Mouse (Mus musculus): ENCODE measurements around the gene Pikfyve. TPM values are rescaled to one million over a fixed set of nuclear protein-coding genes. Genes with fewer than 3 reads are reported as not detected.

Pikfyve gene
- 18.8 and 22.4 TPM in 2 replicates for polyA plus RNA-seq (2014; fragmentation: Nextera tagmentation; extraction: Ambion mirVana)

GRCm38 (mm10) chr1:65186287-65187073, at the start of gene Pikfyve, which contains the start of gene Idh1:
Gene Pikfyve, plus strand, starts transcription at chr1:65186683.
Gene Idh1, minus strand, starts transcription at chr1:65186500.
- Histone ChIP-seq H3K27me3 (ENCODE audit: control insufficient read depth, insufficient read depth, low read length) (no peaks in the 10 kb centered on the region), H3K4me3 (replicated peaks; ENCODE audit: low read depth, low read length) (peak within 1 kb of the TSS; percentile 84), H3K4me2 (ENCODE audit: low read length) (peak within 1 kb of the TSS; percentile 66), H3K4me1 (ENCODE audit: control insufficient read depth, insufficient read depth, low read length) (peaks cover 14% of the 10 kb centered on the region; the same call in 1 of the 2 replicates), H3K27ac (replicated peaks; ENCODE audit: low read depth, low read length) (peak within 1 kb of the TSS; percentile 84), H3K9me3 (ENCODE audit: control insufficient read depth, low read length) (no peaks in the 10 kb centered on the region), H3K36me3 (ENCODE audit: control insufficient read depth, insufficient read depth, low read length) (peaks cover 4% of the 10 kb centered on the region; the same call in 1 of the 2 replicates), H3K9ac (replicated peaks; ENCODE audit: low read length) (peak within 1 kb of the TSS; percentile 86)
- DNase-seq: peak; percentile 99
- ATAC-seq (ENCODE audit: low FRiP score, low TSS enrichment): peak; percentile 100
- WGBS: under 1% methylated on average over 71 of the region's 71 CpGs

DNA sequence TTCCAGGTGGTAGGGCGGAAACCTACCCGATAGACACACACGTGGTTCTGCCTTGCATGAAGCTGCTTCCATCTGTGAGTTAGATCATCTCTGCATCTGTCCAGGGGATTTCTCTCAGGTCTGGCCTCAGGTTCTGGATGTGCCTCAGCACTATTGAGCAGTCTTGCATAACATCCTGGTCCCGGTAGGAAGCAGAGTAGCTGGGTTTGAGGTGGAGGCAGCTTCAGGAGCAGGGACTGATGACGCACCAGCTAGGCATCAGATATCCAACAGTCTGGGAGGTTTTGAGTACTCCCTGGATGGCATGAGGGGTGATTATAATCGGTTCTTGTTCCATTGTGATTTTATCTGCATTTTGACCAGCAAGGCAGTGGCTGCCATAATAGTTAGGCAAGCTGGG, 48.9 kb upstream of the Pikfyve start:
- WGBS: 85% methylated on average over 6 of the region's 6 CpGs
- Histone ChIP-seq H3K9ac (replicated peaks; ENCODE audit: low read length) (no peak overlapping the region), H3K27me3 (ENCODE audit: control insufficient read depth, insufficient read depth, low read length) (no peaks in the 10 kb centered on the region), H3K4me1 (ENCODE audit: control insufficient read depth, insufficient read depth, low read length) (no peaks in the 10 kb centered on the region), H3K4me2 (ENCODE audit: low read length) (no peak overlapping the region), H3K4me3 (replicated peaks; ENCODE audit: low read depth, low read length) (no peak overlapping the region), H3K36me3 (ENCODE audit: control insufficient read depth, insufficient read depth, low read length) (no peaks in the 10 kb centered on the region), H3K9me3 (ENCODE audit: control insufficient read depth, low read length) (no peaks in the 10 kb centered on the region), H3K27ac (replicated peaks; ENCODE audit: low read depth, low read length) (no peak overlapping the region)
- no peak for DNase-seq
- no peak for ATAC-seq (ENCODE audit: low FRiP score, low TSS enrichment)

DNA sequence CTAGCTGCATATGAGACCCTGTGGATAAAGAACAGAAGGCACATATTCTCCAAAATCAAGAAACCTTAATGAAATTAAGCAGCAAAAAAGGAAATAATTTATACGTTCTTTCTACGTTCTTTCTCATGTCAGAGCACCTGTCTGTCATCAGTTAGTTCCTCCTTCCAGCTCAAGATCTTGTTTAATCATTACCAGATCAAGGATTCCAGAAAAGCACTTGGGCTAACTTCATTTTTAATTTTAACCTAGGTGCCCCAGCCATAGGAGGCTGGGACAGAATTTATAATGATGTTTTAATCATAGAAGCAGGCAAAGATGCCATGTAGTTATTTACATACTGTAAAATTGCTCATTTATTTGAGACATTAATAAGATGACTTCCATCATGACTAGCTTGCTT, 41.7 kb upstream of the Pikfyve start:
- Histone ChIP-seq H3K9me3 (ENCODE audit: control insufficient read depth, low read length) (no peaks in the 10 kb centered on the region), H3K4me1 (ENCODE audit: control insufficient read depth, insufficient read depth, low read length) (no peaks in the 10 kb centered on the region), H3K27ac (replicated peaks; ENCODE audit: low read depth, low read length) (no peak overlapping the region), H3K27me3 (ENCODE audit: control insufficient read depth, insufficient read depth, low read length) (no peaks in the 10 kb centered on the region), H3K4me3 (replicated peaks; ENCODE audit: low read depth, low read length) (no peak overlapping the region), H3K36me3 (ENCODE audit: control insufficient read depth, insufficient read depth, low read length) (no peaks in the 10 kb centered on the region), H3K4me2 (ENCODE audit: low read length) (no peak overlapping the region), H3K9ac (replicated peaks; ENCODE audit: low read length) (no peak overlapping the region)
- 93% methylated on average over 2 of the region's 2 CpGs for WGBS
- no peak for DNase-seq
- ATAC-seq (ENCODE audit: low FRiP score, low TSS enrichment): no peak

GRCm38 (mm10) chr1:65146601-65147000, 39.9 kb upstream of the Pikfyve start:
- ATAC-seq (ENCODE audit: low FRiP score, low TSS enrichment): no peak
- Histone ChIP-seq H3K9me3 (ENCODE audit: control insufficient read depth, low read length) (no peaks in the 10 kb centered on the region), H3K4me3 (replicated peaks; ENCODE audit: low read depth, low read length) (no peak overlapping the region), H3K9ac (replicated peaks; ENCODE audit: low read length) (no peak overlapping the region), H3K27me3 (ENCODE audit: control insufficient read depth, insufficient read depth, low read length) (no peaks in the 10 kb centered on the region), H3K36me3 (ENCODE audit: control insufficient read depth, insufficient read depth, low read length) (no peaks in the 10 kb centered on the region), H3K4me1 (ENCODE audit: control insufficient read depth, insufficient read depth, low read length) (no peaks in the 10 kb centered on the region), H3K27ac (replicated peaks; ENCODE audit: low read depth, low read length) (no peak overlapping the region), H3K4me2 (ENCODE audit: low read length) (no peak overlapping the region)
- WGBS: 78% methylated on average over 2 of the region's 2 CpGs
- no peak for DNase-seq

- ATAC-seq (ENCODE audit: low FRiP score, low TSS enrichment) (no peak), DNase-seq (no peak)
- H3K27ac ChIP-seq (replicated peaks; ENCODE audit: low read depth, low read length): no peak overlapping the region
- H3K9me3 ChIP-seq (ENCODE audit: control insufficient read depth, low read length): no peaks in the 10 kb centered on the region
- H3K4me3 ChIP-seq (replicated peaks; ENCODE audit: low read depth, low read length): no peak overlapping the region
- no peak overlapping the region for H3K4me2 ChIP-seq (ENCODE audit: low read length)
- H3K4me1 ChIP-seq (ENCODE audit: control insufficient read depth, insufficient read depth, low read length): no peaks in the 10 kb centered on the region
- H3K9ac ChIP-seq (replicated peaks; ENCODE audit: low read length): no peak overlapping the region
- no peaks in the 10 kb centered on the region for H3K27me3 ChIP-seq (ENCODE audit: control insufficient read depth, insufficient read depth, low read length)
- WGBS: 92% methylated on average over 5 of the region's 5 CpGs
- H3K36me3 ChIP-seq (ENCODE audit: control insufficient read depth, insufficient read depth, low read length): no peaks in the 10 kb centered on the region
These were observed 39.2 kb upstream of the Pikfyve start for GRCm38 (mm10) chr1:65147326-65147725.

- Histone ChIP-seq H3K36me3 (ENCODE audit: control insufficient read depth, insufficient read depth, low read length) (no peaks in the 10 kb centered on the region), H3K4me3 (replicated peaks; ENCODE audit: low read depth, low read length) (no peak overlapping the region), H3K27ac (replicated peaks; ENCODE audit: low read depth, low read length) (no peak overlapping the region), H3K9me3 (ENCODE audit: control insufficient read depth, low read length) (no peaks in the 10 kb centered on the region), H3K27me3 (ENCODE audit: control insufficient read depth, insufficient read depth, low read length) (no peaks in the 10 kb centered on the region), H3K4me1 (ENCODE audit: control insufficient read depth, insufficient read depth, low read length) (no peaks in the 10 kb centered on the region), H3K9ac (replicated peaks; ENCODE audit: low read length) (no peak overlapping the region), H3K4me2 (ENCODE audit: low read length) (no peak overlapping the region)
- DNase-seq: no peak
- no peak for ATAC-seq (ENCODE audit: low FRiP score, low TSS enrichment)
- 84% methylated on average over 3 of the region's 3 CpGs for WGBS
These were observed 38.5 kb upstream of the Pikfyve start for GRCm38 (mm10) chr1:65147971-65148370.

- Histone ChIP-seq H3K36me3 (ENCODE audit: control insufficient read depth, insufficient read depth, low read length) (peaks cover 21% of the 10 kb centered on the region), H3K4me3 (replicated peaks; ENCODE audit: low read depth, low read length) (no peak overlapping the region), H3K27ac (replicated peaks; ENCODE audit: low read depth, low read length) (no peak overlapping the region), H3K9ac (replicated peaks; ENCODE audit: low read length) (no peak overlapping the region), H3K27me3 (ENCODE audit: control insufficient read depth, insufficient read depth, low read length) (no peaks in the 10 kb centered on the region), H3K9me3 (ENCODE audit: control insufficient read depth, low read length) (no peaks in the 10 kb centered on the region), H3K4me1 (ENCODE audit: control insufficient read depth, insufficient read depth, low read length) (no peaks in the 10 kb centered on the region), H3K4me2 (ENCODE audit: low read length) (no peak overlapping the region)
- ATAC-seq (ENCODE audit: low FRiP score, low TSS enrichment): no peak
- DNase-seq: no peak
These were observed 31.7 kb upstream of the Pikfyve start for GRCm38 (mm10) chr1:65154814-65155213.

- H3K27me3 ChIP-seq (ENCODE audit: control insufficient read depth, insufficient read depth, low read length): no peaks in the 10 kb centered on the region
- H3K9me3 ChIP-seq (ENCODE audit: control insufficient read depth, low read length): no peaks in the 10 kb centered on the region
- no peaks in the 10 kb centered on the region for H3K4me1 ChIP-seq (ENCODE audit: control insufficient read depth, insufficient read depth, low read length)
- no peak overlapping the region for H3K9ac ChIP-seq (replicated peaks; ENCODE audit: low read length)
- peaks cover 34% of the 10 kb centered on the region for H3K36me3 ChIP-seq (ENCODE audit: control insufficient read depth, insufficient read depth, low read length)
- ATAC-seq (ENCODE audit: low FRiP score, low TSS enrichment) (no peak), DNase-seq (no peak)
- H3K4me2 ChIP-seq (ENCODE audit: low read length): no peak overlapping the region
- H3K27ac ChIP-seq (replicated peaks; ENCODE audit: low read depth, low read length): no peak overlapping the region
- no peak overlapping the region for H3K4me3 ChIP-seq (replicated peaks; ENCODE audit: low read depth, low read length)
- 96% methylated on average over 5 of the region's 5 CpGs for WGBS
These were observed 30.4 kb upstream of the Pikfyve start for GRCm38 (mm10) chr1:65156111-65156510.

DNA sequence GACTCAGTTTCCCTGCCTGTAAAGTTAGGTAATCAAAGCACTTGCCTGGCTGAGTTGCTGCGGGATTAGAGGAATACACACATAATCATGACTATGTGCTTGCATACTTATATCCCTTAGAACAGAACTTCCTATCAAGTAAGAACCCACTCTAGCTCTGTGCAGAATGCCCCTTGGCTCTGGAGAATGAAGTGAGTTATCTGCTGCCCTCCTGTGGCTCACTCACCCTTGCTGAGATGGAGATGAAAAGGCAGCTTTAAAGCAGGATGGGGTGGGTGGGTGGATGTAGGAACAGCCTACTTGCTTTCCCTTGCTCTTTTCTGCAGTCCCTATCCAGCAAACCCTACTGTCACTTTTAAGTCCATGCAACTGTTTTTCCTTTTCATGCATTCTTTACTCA, 24.3 kb upstream of the Pikfyve start:
- Histone ChIP-seq H3K4me3 (replicated peaks; ENCODE audit: low read depth, low read length) (no peak overlapping the region), H3K4me1 (ENCODE audit: control insufficient read depth, insufficient read depth, low read length) (no peaks in the 10 kb centered on the region), H3K4me2 (ENCODE audit: low read length) (no peak overlapping the region), H3K9me3 (ENCODE audit: control insufficient read depth, low read length) (no peaks in the 10 kb centered on the region), H3K27ac (replicated peaks; ENCODE audit: low read depth, low read length) (no peak overlapping the region), H3K9ac (replicated peaks; ENCODE audit: low read length) (no peak overlapping the region), H3K27me3 (ENCODE audit: control insufficient read depth, insufficient read depth, low read length) (no peaks in the 10 kb centered on the region), H3K36me3 (ENCODE audit: control insufficient read depth, insufficient read depth, low read length) (peaks cover 92% of the 10 kb centered on the region)
- ATAC-seq (ENCODE audit: low FRiP score, low TSS enrichment) (no peak), DNase-seq (no peak)
- WGBS: 95% methylated on average over 1 of the region's 1 CpGs
